Mouse (Mus musculus): Measurements from ENCODE around the gene Pkp4. TPM values are rescaled to one million over a fixed set of nuclear protein-coding genes. Genes with fewer than 3 reads are reported as not detected.
"Not testable (repeated sequence)": the region's sequence is repeated elsewhere in the genome, so short reads cannot be mapped to it uniquely, and the experiment has no call there.

Pkp4 gene
- total and polyA plus RNA-seq, 3 experiments: 36.8 to 65.8 (median 55.4) TPM

- no peak for DNase-seq
These were observed 223.5 kb downstream of the Pkp4 start for GRCm38 (mm10) chr2:59383852-59384776.

- DNase-seq: no peak
These were observed 224.7 kb downstream of the Pkp4 start for GRCm38 (mm10) chr2:59385211-59385935.

- DNase-seq: no peak
These were observed 229.3 kb downstream of the Pkp4 start for GRCm38 (mm10) chr2:59389971-59390370.

- DNase-seq: no peak
These were observed 232.5 kb downstream of the Pkp4 start for GRCm38 (mm10) chr2:59393177-59393576.

- no peak for DNase-seq
These were observed 234.0 kb downstream of the Pkp4 start for GRCm38 (mm10) chr2:59394651-59395050.

GRCm38 (mm10) chr2:59395160-59395650 is 234.6 kb downstream of the Pkp4 start:
- not testable (repeated sequence) for DNase-seq

GRCm38 (mm10) chr2:59396555-59396954 is 235.9 kb downstream of the Pkp4 start:
- DNase-seq: no peak

GRCm38 (mm10) chr2:59397531-59397930 is 236.9 kb downstream of the Pkp4 start:
- no peak for DNase-seq

- no peak for DNase-seq
These were observed 240.3 kb downstream of the Pkp4 start for GRCm38 (mm10) chr2:59400901-59401378.

GRCm38 (mm10) chr2:59401841-59402461 is 241.3 kb downstream of the Pkp4 start:
- DNase-seq: peak; percentile 41

- no peak for DNase-seq
These were observed 243.4 kb downstream of the Pkp4 start for GRCm38 (mm10) chr2:59404022-59404421.

Other genes with a start within 250 kb of the Pkp4 start
- gene Ccdc148, start 167 bp upstream of the Pkp4 start, total RNA-seq (2021): 1 to 10 TPM; 1.1 to 1.3 TPM
- gene Ccdc148, start 167 bp upstream of the Pkp4 start, polyA plus RNA-seq (2012; rRNA removed): 0.02 and 0.06 TPM in 2 replicates

All from adrenal gland, adult 2 months (tissue).